Mouse (Mus musculus) bone marrow macrophage, adult 2 months (primary cell): Measurements from ENCODE around the gene Il1rap.

Experiments used
- CTCF ChIP-seq: IDR thresholded peaks from 2 replicates; pipeline ENCODE4 v1.5.1; 2012; ENCODE audit warnings: low read depth, mild to moderate bottlenecking, low read length, moderate library complexity
- POLR2A ChIP-seq: IDR thresholded peaks from 2 replicates; pipeline ENCODE4 v1.6.1; 2012; ENCODE audit warnings: mild to moderate bottlenecking, low read depth, low read length, borderline replicate concordance

- no peak for TF ChIP-seq CTCF
- no peak for TF ChIP-seq POLR2A
Observed at GRCm38 (mm10) chr16:26601482-26601881, 20.0 kb downstream of the Il1rap start.
